Mouse (Mus musculus) midbrain, embryonic 11.5 days (tissue): ENCODE measurements at regions not wholly inside any gene's neighbourhood (a gene's known extent, or its start where the extent isn't known, plus 50 kb on each side); places are given as distances from the start of the nearest gene placed in this dataset.

Experiments
- ATAC-seq: fragments of 200-750 bp; cut with Nextera tagmentation; 2 replicates; pipeline ENCODE4 v1.8.0; 2017; ENCODE audit warnings: moderate TSS enrichment, moderate library complexity; ENCODE audit not compliant: low FRiP score
- DNase-seq: peaks from one replicate; pipeline ENCODE4 v3.0.0; 2015; ENCODE audit warnings: low spot score; ENCODE audit errors: missing footprints
- H3K27ac ChIP-seq: fragments of 300-500 bp; sonication (generic); 2 replicates; pipeline ENCODE4 v1.5.1; 2014; ENCODE audit warnings: low read depth, low read length
- H3K27me3 ChIP-seq: fragments of 300-500 bp; sonication (generic); 2 replicates; pipeline ENCODE4 v1.6.1; 2014; ENCODE audit warnings: mild to moderate bottlenecking, low read length, moderate library complexity, mixed read lengths; ENCODE audit not compliant: control insufficient read depth, insufficient read depth
- H3K36me3 ChIP-seq: fragments of 300-500 bp; sonication (generic); 2 replicates; pipeline ENCODE4 v1.6.1; 2014; ENCODE audit warnings: mild to moderate bottlenecking, low read length, moderate library complexity, mixed read lengths; ENCODE audit not compliant: control insufficient read depth, insufficient read depth
- H3K4me1 ChIP-seq: fragments of 300-500 bp; sonication (generic); 2 replicates; pipeline ENCODE4 v1.6.1; 2014; ENCODE audit warnings: low read length; ENCODE audit not compliant: control insufficient read depth, insufficient read depth
- H3K4me2 ChIP-seq: fragments of 300-500 bp; sonication (generic); 2 replicates; pipeline ENCODE4 v1.6.1; 2014; ENCODE audit warnings: mild to moderate bottlenecking, moderate library complexity
- H3K4me3 ChIP-seq: fragments of 300-500 bp; sonication (generic); 2 replicates; pipeline ENCODE4 v1.5.1; 2014; ENCODE audit warnings: low read depth, low read length
- H3K9ac ChIP-seq: fragments of 300-500 bp; sonication (generic); 2 replicates; pipeline ENCODE4 v1.6.1; 2014; ENCODE audit warnings: low read length
- H3K9me3 ChIP-seq: fragments of 300-500 bp; sonication (generic); 2 replicates; pipeline ENCODE4 v1.6.1; 2016; ENCODE audit warnings: low read length; ENCODE audit not compliant: control insufficient read depth
- WGBS: fragments of 180-500 bp; shearing (Covaris S2); extraction: QIAGEN DNeasy Blood & Tissue Kit; methylation state at CpG from one replicate; pipeline ENCODE4 v1.1.7; 2014; 5-methylcytosine and 5-hydroxymethylcytosine counted together

DNA sequence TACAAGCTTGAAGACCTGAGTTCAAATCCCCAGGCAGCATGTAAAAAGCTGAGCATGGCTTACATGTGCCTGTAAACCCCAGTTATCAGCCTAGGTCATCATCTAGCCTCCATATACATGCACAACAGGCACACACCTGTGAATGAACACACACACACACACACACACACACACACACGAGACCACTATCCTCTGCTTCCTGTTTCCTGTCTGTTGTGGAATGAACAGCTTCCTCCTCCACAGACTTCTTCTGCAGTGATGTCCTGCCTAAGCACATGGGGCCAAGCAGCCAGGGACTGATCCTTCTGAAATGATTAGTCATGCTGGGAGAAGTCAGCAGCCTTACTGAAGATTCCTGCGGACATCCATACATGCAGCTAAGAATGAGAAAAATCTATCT is 76.4 kb upstream of the Foxk1 start:
- Histone ChIP-seq H3K4me3 (no peak overlapping the region), H3K9me3 (no peaks in the 10 kb centered on the region), H3K9ac (no peak overlapping the region), H3K27me3 (no peaks in the 10 kb centered on the region), H3K27ac (no peak overlapping the region), H3K36me3 (no peaks in the 10 kb centered on the region), H3K4me1 (no peaks in the 10 kb centered on the region), H3K4me2 (no peak overlapping the region)
- 80% methylated on average over 2 of the region's 2 CpGs for WGBS
- no peak for ATAC-seq
- DNase-seq = no peak

DNA sequence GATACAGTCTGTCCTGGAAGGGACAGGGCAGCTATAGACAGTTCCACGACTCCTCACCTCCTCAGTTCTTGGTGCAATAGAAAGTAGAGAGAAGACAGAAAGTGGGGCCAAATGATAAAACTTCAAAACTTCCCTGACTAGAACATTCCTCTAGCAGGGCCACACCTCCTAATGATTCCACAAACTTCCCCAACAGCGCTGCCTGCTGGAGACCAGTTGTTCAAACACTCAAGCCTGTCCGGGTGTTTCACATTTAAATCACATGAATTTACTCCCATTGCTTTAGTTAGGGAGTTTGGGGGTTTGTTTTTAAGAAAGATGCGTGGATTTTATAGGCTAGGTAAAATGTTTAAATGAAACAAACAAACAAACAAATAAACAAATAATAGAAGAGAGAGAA is 75.7 kb upstream of the Foxk1 start:
- H3K9me3 ChIP-seq = no peaks in the 10 kb centered on the region
- no peaks in the 10 kb centered on the region for H3K27me3 ChIP-seq
- WGBS = 67% methylated on average over 4 of the region's 4 CpGs
- no peaks in the 10 kb centered on the region for H3K4me1 ChIP-seq
- no peaks in the 10 kb centered on the region for H3K36me3 ChIP-seq
- no peak overlapping the region for H3K4me2 ChIP-seq
- ATAC-seq (no peak), DNase-seq (peak; percentile 81)
- no peak overlapping the region for H3K4me3 ChIP-seq
- no peak overlapping the region for H3K9ac ChIP-seq
- no peak overlapping the region for H3K27ac ChIP-seq

DNA sequence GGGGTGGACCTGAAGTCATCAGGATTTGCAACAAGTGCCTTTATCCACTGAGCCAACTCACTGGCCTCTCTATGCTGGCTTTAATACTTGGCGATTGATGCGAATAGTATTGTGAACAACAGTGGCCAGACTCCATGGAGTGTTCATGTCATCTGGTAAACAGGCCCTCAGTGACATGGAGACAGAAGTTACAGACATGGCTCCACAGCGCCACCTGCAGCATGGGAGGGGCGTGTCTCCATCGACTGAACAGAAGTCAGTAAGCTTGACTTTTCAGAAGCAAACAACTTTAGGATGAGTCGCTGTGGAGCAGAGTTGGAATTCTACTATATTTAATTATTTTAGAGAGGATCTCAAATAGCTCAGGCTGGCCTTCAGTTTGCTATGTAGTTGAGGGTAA is 74.0 kb upstream of the Foxk1 start:
- Histone ChIP-seq H3K9me3 (no peaks in the 10 kb centered on the region), H3K4me1 (no peaks in the 10 kb centered on the region), H3K4me3 (no peak overlapping the region), H3K36me3 (no peaks in the 10 kb centered on the region), H3K9ac (no peak overlapping the region), H3K27me3 (no peaks in the 10 kb centered on the region), H3K27ac (no peak overlapping the region), H3K4me2 (no peak overlapping the region)
- WGBS = 71% methylated on average over 6 of the region's 6 CpGs
- no peak for ATAC-seq
- DNase-seq = peak; percentile 75

DNA sequence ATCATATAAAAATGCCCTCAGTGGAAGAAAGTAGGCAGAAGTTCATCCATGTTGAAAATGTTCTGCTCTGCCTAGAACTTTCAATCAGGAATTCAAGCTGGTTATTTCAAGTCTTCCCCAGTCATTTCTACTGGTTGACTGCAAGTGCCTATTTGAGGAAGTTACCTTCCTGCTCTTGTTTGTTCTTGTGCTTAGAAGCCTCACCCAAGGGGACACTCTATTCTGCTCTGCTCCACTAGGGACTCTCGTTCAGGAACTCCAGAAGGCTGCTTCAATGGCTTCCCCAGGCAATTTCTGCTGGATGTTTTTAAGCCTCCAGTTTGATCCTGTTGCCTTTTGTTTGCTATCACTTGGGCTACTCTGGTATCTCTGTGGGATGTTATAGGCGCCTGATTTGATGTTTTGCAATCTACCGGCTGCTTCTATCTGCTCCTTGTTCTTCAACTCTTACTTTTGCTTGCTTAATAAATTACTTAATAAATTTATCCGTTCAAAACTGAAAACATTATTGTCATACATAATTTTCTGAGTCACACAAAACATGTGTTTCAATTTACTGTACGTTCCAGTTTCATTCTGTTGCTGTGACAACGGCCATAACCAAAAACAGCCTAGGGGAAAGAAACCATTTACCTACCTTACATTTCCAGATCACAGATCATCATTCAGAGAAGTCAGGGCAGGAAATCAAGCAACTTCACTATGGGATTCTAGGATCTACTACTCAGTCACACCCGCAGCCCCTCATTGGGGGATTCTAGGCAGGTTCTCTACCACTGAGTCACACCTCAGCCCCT is 71.4 kb upstream of the Foxk1 start:
- WGBS = 83% methylated on average over 7 of the region's 7 CpGs
- Histone ChIP-seq H3K36me3 (no peaks in the 10 kb centered on the region), H3K9me3 (no peaks in the 10 kb centered on the region), H3K4me1 (no peaks in the 10 kb centered on the region), H3K4me2 (no peak overlapping the region), H3K4me3 (no peak overlapping the region), H3K9ac (no peak overlapping the region), H3K27me3 (no peaks in the 10 kb centered on the region), H3K27ac (no peak overlapping the region)
- ATAC-seq (no peak), DNase-seq (no peak)

DNA sequence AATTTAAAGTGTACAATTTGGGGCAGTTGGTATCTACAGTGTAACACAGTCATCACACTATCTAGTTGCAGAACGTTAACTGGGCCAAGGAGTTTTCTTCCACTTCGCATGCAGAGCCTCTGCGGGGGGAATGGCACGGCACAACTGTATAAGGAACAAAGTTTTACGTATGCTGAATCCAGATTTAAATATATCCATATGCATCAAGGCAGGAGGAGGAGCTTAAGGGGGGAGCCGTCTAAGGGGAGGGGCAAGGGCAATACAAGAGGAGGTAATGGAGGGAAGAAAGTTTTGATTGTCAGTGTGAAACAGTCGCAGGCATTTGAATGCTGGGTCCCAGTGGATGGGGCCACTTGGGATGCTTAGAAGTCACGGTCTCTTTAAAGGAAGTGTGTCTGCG is 68.6 kb upstream of the Foxk1 start:
- no peaks in the 10 kb centered on the region for H3K27me3 ChIP-seq
- H3K27ac ChIP-seq = no peak overlapping the region
- H3K4me1 ChIP-seq = no peaks in the 10 kb centered on the region
- H3K9ac ChIP-seq = no peak overlapping the region
- no peak for ATAC-seq
- no peak overlapping the region for H3K4me2 ChIP-seq
- no peaks in the 10 kb centered on the region for H3K36me3 ChIP-seq
- H3K9me3 ChIP-seq = no peaks in the 10 kb centered on the region
- no peak for DNase-seq
- no peak overlapping the region for H3K4me3 ChIP-seq
- 59% methylated on average over 9 of the region's 9 CpGs for WGBS

DNA sequence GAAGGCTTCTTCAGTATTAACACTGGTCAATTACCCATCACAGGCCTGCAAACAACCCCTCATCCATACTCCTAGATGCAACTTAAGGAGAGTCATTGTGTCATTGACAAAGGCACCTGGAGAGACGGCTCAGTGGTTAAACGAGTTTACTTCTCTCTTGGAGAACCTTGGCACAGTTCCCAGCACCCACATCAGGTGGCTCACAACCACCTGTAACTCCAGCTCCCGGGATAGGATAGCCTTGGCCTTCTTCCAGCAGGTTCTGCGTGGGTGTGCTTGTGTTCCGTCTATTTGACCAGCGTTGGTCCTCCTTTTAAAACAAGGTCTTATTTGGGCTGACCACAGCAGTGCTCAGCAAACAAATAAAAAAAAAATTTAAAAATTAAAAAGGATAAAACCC is 63.9 kb upstream of the Foxk1 start:
- Histone ChIP-seq H3K36me3 (no peaks in the 10 kb centered on the region), H3K4me1 (no peaks in the 10 kb centered on the region), H3K27ac (no peak overlapping the region), H3K4me2 (no peak overlapping the region), H3K4me3 (no peak overlapping the region), H3K9ac (no peak overlapping the region), H3K9me3 (no peaks in the 10 kb centered on the region), H3K27me3 (no peaks in the 10 kb centered on the region)
- ATAC-seq (no peak), DNase-seq (no peak)
- WGBS = 92% methylated on average over 6 of the region's 6 CpGs

DNA sequence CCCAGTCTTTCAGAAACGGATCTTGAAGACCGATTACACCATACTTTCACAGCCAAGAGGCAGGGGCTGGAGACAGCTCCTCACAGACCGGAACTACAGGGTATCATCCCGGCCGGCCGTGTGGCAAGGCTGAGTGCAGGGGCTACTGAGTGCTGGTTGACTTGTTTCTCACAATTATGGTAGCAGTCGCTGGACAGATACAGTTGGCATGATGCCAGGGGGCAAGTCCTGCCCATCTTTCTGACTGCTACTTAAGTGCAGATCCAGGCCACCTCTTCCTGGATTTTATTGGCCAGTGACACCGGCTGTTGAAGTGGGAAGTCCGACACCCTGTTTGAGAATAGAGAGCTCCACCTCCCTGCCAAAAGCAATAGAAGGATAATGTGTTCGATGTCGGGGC is 63.2 kb upstream of the Foxk1 start:
- no peaks in the 10 kb centered on the region for H3K4me1 ChIP-seq
- H3K9ac ChIP-seq = no peak overlapping the region
- no peaks in the 10 kb centered on the region for H3K27me3 ChIP-seq
- no peaks in the 10 kb centered on the region for H3K36me3 ChIP-seq
- no peak for DNase-seq
- H3K27ac ChIP-seq = no peak overlapping the region
- H3K4me3 ChIP-seq = no peak overlapping the region
- no peak for ATAC-seq
- no peaks in the 10 kb centered on the region for H3K9me3 ChIP-seq
- H3K4me2 ChIP-seq = no peak overlapping the region
- WGBS = 82% methylated on average over 11 of the region's 11 CpGs

DNA sequence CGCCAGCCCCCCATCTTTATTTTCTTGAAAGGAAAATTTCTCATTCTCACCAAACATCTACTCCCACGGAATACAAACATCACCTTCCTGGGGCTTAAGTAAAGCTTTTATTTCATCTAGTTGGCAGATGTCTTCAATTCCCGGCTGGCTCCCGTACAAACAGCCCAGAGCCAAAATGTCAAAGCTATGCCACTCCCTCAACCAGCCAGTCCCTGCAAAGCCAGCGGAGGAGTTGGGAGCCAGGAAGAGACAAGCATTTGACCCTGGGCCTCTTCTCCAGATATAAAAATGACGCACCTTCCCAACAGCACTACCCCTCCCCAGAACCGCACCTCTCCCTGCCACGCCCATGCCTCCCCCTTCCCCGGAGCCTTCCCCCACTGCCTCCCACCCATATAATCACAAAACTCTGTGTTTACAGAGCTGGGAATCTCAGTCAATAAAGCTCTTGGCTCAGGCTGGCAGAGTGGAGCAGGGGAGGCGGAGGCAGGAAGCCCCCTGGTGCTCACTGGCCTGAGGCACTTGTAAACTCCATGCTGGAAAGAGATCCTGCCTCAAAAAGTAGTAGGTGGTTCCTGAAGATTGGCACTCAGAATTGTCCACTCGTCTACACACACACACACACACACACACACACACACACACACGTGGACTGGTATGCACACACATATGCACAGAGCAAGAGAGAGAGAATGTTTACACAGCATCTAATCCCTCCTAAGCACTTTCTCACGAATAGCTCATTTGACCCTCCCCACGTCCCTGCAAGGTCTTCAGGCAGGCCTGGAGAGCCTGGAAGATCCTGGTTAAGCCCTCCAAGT is 60.9 kb upstream of the Foxk1 start:
- no peak for DNase-seq
- Histone ChIP-seq H3K27me3 (no peaks in the 10 kb centered on the region), H3K9me3 (no peaks in the 10 kb centered on the region), H3K4me2 (no peak overlapping the region), H3K27ac (no peak overlapping the region), H3K4me1 (no peaks in the 10 kb centered on the region), H3K4me3 (no peak overlapping the region), H3K9ac (no peak overlapping the region), H3K36me3 (no peaks in the 10 kb centered on the region)
- 70% methylated on average over 14 of the region's 14 CpGs for WGBS
- no peak for ATAC-seq

DNA sequence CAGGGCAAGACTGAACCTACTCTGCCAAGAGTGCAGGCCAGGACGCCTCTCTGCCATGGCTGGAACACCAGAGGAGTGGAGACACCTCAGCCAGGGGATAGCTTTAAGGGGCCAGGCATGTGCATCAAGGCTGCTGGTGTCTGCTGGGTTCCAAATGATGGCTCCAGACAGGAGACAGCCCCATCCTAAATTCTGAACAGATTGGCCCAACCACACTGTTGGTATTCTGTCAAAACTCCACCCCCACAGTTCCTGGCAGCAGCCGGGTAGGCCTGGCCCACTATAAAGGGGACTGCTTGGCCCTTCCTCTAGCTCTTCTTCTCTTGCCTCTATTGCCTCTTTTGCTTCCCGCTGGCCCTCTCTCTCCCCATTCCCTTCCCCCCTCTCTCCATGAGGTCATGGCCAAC is 60.3 kb upstream of the Foxk1 start:
- Histone ChIP-seq H3K9me3 (no peaks in the 10 kb centered on the region), H3K4me3 (no peak overlapping the region), H3K4me1 (no peaks in the 10 kb centered on the region), H3K36me3 (no peaks in the 10 kb centered on the region), H3K27me3 (no peaks in the 10 kb centered on the region), H3K4me2 (no peak overlapping the region), H3K27ac (no peak overlapping the region), H3K9ac (no peak overlapping the region)
- ATAC-seq = no peak
- no peak for DNase-seq
- WGBS = 77% methylated on average over 3 of the region's 3 CpGs
